Mouse (Mus musculus): ENCODE measurements at regions not wholly inside any gene's neighbourhood (a gene's known extent, or its start where the extent isn't known, plus 50 kb on each side); places are given as distances from the start of the nearest gene placed in this dataset.

GRCm38 (mm10) chr19:15230129-15230927, 632.5 kb upstream of the Tle4 start:
- no peak for DNase-seq (ENCODE audit: low read depth, low spot score)

GRCm38 (mm10) chr19:15217387-15217786, 619.5 kb upstream of the Tle4 start:
- DNase-seq (ENCODE audit: low read depth, low spot score) = no peak

GRCm38 (mm10) chr19:15214651-15215050, 616.8 kb upstream of the Tle4 start:
- DNase-seq (ENCODE audit: low read depth, low spot score) = no peak

- DNase-seq (ENCODE audit: low read depth, low spot score) = no peak
These were observed 615.0 kb upstream of the Tle4 start for GRCm38 (mm10) chr19:15212881-15213280.

GRCm38 (mm10) chr19:15203039-15203438, 605.2 kb upstream of the Tle4 start:
- DNase-seq (ENCODE audit: low read depth, low spot score) = no peak

- no peak for DNase-seq (ENCODE audit: low read depth, low spot score)
These were observed 603.4 kb upstream of the Tle4 start for GRCm38 (mm10) chr19:15201262-15201661.

- DNase-seq (ENCODE audit: low read depth, low spot score) = no peak
These were observed 602.9 kb upstream of the Tle4 start for GRCm38 (mm10) chr19:15200792-15201191.

- DNase-seq (ENCODE audit: low read depth, low spot score) = no peak
These were observed 602.5 kb upstream of the Tle4 start for GRCm38 (mm10) chr19:15200361-15200760.

- DNase-seq (ENCODE audit: low read depth, low spot score) = no peak
These were observed 601.8 kb upstream of the Tle4 start for GRCm38 (mm10) chr19:15199692-15200091.

- DNase-seq (ENCODE audit: low read depth, low spot score) = no peak
These were observed 577.4 kb upstream of the Tle4 start for GRCm38 (mm10) chr19:15175221-15175620.

GRCm38 (mm10) chr19:15173301-15173700, 575.5 kb upstream of the Tle4 start:
- no peak for DNase-seq (ENCODE audit: low read depth, low spot score)

GRCm38 (mm10) chr19:15167184-15167583, 569.3 kb upstream of the Tle4 start:
- DNase-seq (ENCODE audit: low read depth, low spot score) = no peak

GRCm38 (mm10) chr19:15160641-15161040, 562.8 kb upstream of the Tle4 start:
- no peak for DNase-seq (ENCODE audit: low read depth, low spot score)

GRCm38 (mm10) chr19:15158653-15159052, 560.8 kb upstream of the Tle4 start:
- DNase-seq (ENCODE audit: low read depth, low spot score) = no peak

GRCm38 (mm10) chr19:15158177-15158576, 560.3 kb upstream of the Tle4 start:
- DNase-seq (ENCODE audit: low read depth, low spot score) = no peak

- no peak for DNase-seq (ENCODE audit: low read depth, low spot score)
These were observed 556.8 kb upstream of the Tle4 start for GRCm38 (mm10) chr19:15154693-15155092.

GRCm38 (mm10) chr19:15146325-15146724, 548.5 kb upstream of the Tle4 start:
- DNase-seq (ENCODE audit: low read depth, low spot score) = no peak

- DNase-seq (ENCODE audit: low read depth, low spot score) = no peak
These were observed 529.3 kb upstream of the Tle4 start for GRCm38 (mm10) chr19:15127122-15127521.

GRCm38 (mm10) chr19:15108441-15109026, 510.7 kb upstream of the Tle4 start:
- no peak for DNase-seq (ENCODE audit: low read depth, low spot score)

GRCm38 (mm10) chr19:15095054-15095453, 497.2 kb upstream of the Tle4 start:
- DNase-seq (ENCODE audit: low read depth, low spot score) = no peak

GRCm38 (mm10) chr19:15093534-15093933, 495.7 kb upstream of the Tle4 start:
- DNase-seq (ENCODE audit: low read depth, low spot score) = no peak

GRCm38 (mm10) chr19:15080638-15081037, 482.8 kb upstream of the Tle4 start:
- no peak for DNase-seq (ENCODE audit: low read depth, low spot score)

GRCm38 (mm10) chr19:15057801-15058200, 459.9 kb upstream of the Tle4 start:
- no peak for DNase-seq (ENCODE audit: low read depth, low spot score)

Data from embryo, embryonic 11.5 days (tissue).